Mouse (Mus musculus): ENCODE measurements at regions not wholly inside any gene's neighbourhood (a gene's known extent, or its start where the extent isn't known, plus 50 kb on each side); places are given as distances from the start of the nearest gene placed in this dataset.

- 62% methylated on average over 8 of the region's 8 CpGs for WGBS (ENCODE audit: insufficient replicate concordance)
- H3K9ac ChIP-seq = no peak overlapping the region
- no peak for ATAC-seq
- H3K4me3 ChIP-seq = no peak overlapping the region
- no peak overlapping the region for H3K4me2 ChIP-seq
- no peaks in the 10 kb centered on the region for H3K9me3 ChIP-seq (replicated peaks)
- no peaks in the 10 kb centered on the region for H3K27me3 ChIP-seq (replicated peaks)
- no peaks in the 10 kb centered on the region for H3K36me3 ChIP-seq
- no peak overlapping the region for H3K27ac ChIP-seq
- H3K4me1 ChIP-seq = no peaks in the 10 kb centered on the region
Observed at GRCm38 (mm10) chr5:101163624-101164213, 318.2 kb downstream of the Gpat3 start.

DNA sequence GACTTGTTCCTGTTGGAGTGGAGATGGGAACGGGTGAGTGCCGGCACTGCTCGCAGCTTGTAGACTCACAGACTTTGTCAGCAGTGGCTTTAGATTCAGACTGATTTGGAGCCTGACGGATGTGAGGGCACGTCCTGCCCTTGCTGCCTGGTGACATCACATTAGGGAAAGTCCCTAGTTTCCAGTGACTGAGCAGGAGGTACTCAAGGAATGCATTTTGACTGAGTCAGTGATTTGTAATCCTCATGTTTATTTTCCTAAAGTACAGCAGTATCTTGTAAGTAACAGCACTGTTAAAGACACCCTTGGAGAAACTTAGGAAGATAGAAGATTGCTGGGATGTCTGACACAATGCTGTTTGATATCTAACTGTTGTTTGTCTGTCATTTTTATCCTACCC is 317.6 kb downstream of the Gpat3 start:
- Histone ChIP-seq H3K4me2 (no peak overlapping the region), H3K27me3 (replicated peaks) (no peaks in the 10 kb centered on the region), H3K27ac (no peak overlapping the region), H3K36me3 (no peaks in the 10 kb centered on the region), H3K4me3 (no peak overlapping the region), H3K4me1 (no peaks in the 10 kb centered on the region), H3K9me3 (replicated peaks) (no peaks in the 10 kb centered on the region), H3K9ac (no peak overlapping the region)
- WGBS (ENCODE audit: insufficient replicate concordance) = 44% methylated on average over 5 of the region's 5 CpGs
- ATAC-seq = no peak

DNA sequence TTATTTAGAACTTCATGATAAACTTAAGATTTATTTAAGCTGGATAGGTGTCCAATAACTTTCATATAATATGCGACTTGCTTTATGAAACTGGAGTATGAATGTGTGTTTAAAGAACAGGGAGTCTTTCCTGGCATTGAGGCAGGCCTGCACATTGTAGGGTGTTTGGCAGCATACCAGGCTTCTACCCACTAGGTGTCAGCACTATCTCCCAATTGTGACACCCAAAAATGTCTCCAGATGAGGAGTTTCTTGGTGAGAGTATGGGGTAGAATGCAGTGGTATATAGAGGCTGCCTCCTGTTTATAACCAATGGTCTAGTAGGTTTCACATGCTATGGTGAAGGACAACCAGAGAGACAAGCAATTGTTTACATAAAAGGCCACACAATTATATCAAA is 311.9 kb downstream of the Gpat3 start:
- H3K9me3 ChIP-seq (replicated peaks) = no peaks in the 10 kb centered on the region
- 29% methylated on average over 1 of the region's 1 CpGs for WGBS (ENCODE audit: insufficient replicate concordance)

GRCm38 (mm10) chr5:101146345-101146744 is 300.8 kb downstream of the Gpat3 start:
- no peak for ATAC-seq
- 73% methylated on average over 3 of the region's 3 CpGs for WGBS (ENCODE audit: insufficient replicate concordance)

More for the DNA sequence above, 311.9 kb downstream of the Gpat3 start:
- Histone ChIP-seq H3K4me1 (no peaks in the 10 kb centered on the region), H3K27me3 (replicated peaks) (no peaks in the 10 kb centered on the region), H3K27ac (no peak overlapping the region), H3K9ac (no peak overlapping the region), H3K36me3 (no peaks in the 10 kb centered on the region), H3K4me3 (no peak overlapping the region), H3K4me2 (no peak overlapping the region)
- ATAC-seq = no peak

DNA sequence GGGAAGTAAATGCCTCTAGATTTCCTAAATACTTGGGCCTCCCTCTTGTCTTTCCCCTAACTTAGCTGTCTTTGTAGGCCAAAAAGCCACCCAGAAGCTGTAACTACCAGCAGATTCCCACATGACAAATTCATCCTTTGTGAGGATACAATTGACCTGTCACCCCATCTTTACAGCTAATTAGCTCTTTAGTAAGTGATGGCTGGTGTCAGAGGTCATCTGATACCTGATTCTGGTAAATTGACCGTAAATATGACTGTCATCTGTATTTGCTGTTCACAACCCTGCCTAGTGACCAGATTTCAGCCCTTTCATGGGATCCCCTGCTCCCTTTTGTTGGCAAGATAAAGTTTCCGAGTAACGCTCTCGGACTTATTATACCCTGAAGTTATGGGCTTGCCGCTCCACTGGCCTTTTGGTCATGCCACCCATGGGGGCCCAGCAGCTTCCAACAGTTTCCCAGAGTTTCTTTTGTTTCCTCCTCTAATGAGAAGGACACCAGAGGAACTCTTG is 279.5 kb downstream of the Gpat3 start:
- no peaks in the 10 kb centered on the region for H3K27me3 ChIP-seq (replicated peaks)
- H3K9ac ChIP-seq = no peak overlapping the region
- H3K9me3 ChIP-seq (replicated peaks) = no peaks in the 10 kb centered on the region
- no peaks in the 10 kb centered on the region for H3K4me1 ChIP-seq
- no peaks in the 10 kb centered on the region for H3K36me3 ChIP-seq
- no peak overlapping the region for H3K4me2 ChIP-seq
- no peak overlapping the region for H3K4me3 ChIP-seq
- H3K27ac ChIP-seq = no peak overlapping the region
- no peak for ATAC-seq
- 70% methylated on average over 5 of the region's 5 CpGs for WGBS (ENCODE audit: insufficient replicate concordance)

More at GRCm38 (mm10) chr5:101146345-101146744, 300.8 kb downstream of the Gpat3 start:
- Histone ChIP-seq H3K4me1 (no peaks in the 10 kb centered on the region), H3K27me3 (replicated peaks) (no peaks in the 10 kb centered on the region), H3K9me3 (replicated peaks) (no peaks in the 10 kb centered on the region), H3K4me3 (no peak overlapping the region), H3K36me3 (no peaks in the 10 kb centered on the region), H3K9ac (no peak overlapping the region), H3K27ac (no peak overlapping the region), H3K4me2 (no peak overlapping the region)

DNA sequence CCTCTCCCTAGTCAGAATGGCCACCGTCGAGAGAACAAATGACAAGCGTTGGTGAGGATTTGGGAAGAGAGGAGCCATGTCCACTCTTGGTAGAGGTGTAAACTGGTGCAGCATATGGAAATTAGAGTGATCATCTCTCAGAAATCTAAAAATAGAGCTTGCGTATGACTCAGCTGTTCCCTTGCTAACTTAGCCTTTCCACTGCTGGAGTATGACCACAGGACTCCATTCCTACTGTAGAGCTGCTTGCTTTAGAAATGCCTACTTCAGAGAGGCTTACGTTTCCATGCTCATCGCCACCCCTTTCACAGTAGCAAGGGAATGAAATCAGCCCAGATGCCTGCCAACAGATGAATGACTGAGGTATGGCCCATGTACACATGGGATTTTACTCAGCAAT is 277.4 kb downstream of the Gpat3 start:
- no peak for ATAC-seq
- WGBS (ENCODE audit: insufficient replicate concordance) = 86% methylated on average over 6 of the region's 6 CpGs

DNA sequence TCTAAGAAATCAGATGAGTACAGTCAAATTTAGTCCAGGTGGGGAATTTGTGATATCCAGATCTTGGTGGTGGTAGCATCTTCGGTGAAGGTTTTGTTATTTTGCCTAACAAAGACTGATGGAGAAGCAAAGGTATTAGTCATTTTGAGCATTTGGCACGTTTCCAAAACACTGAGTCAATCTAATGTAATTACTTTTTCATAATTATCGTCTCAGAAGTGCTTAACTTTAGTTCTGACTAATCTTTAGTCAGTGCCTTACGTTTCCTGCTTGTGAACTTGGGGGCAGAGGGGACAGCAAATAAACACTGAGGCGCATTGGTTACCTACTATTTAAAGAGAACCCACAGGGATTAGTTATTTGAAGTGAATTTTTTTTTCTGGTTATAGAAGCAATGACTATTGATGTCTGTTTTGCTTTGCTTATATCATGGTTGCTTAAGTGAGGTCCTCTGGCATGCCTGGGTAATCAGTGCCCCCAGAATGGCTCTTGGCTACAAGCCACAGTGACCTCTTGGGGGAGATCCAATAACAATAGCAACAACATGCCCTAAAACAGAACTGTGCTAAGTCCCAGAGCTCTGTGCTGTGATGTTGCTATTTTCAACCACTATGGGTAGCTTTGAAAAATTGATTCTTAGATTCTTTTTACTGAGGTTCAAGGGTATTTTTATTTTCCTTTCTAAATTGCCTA is 275.1 kb downstream of the Gpat3 start:
- Histone ChIP-seq H3K27me3 (replicated peaks) (no peaks in the 10 kb centered on the region), H3K4me2 (no peak overlapping the region), H3K4me1 (no peaks in the 10 kb centered on the region), H3K4me3 (no peak overlapping the region), H3K27ac (no peak overlapping the region), H3K9me3 (replicated peaks) (no peaks in the 10 kb centered on the region), H3K36me3 (no peaks in the 10 kb centered on the region), H3K9ac (no peak overlapping the region)
- ATAC-seq = no peak
- WGBS (ENCODE audit: insufficient replicate concordance) = 52% methylated on average over 5 of the region's 5 CpGs

More for the DNA sequence above, 277.4 kb downstream of the Gpat3 start:
- Histone ChIP-seq H3K4me2 (no peak overlapping the region), H3K36me3 (no peaks in the 10 kb centered on the region), H3K9ac (no peak overlapping the region), H3K9me3 (replicated peaks) (no peaks in the 10 kb centered on the region), H3K27ac (no peak overlapping the region), H3K27me3 (replicated peaks) (no peaks in the 10 kb centered on the region), H3K4me3 (no peak overlapping the region), H3K4me1 (no peaks in the 10 kb centered on the region)

DNA sequence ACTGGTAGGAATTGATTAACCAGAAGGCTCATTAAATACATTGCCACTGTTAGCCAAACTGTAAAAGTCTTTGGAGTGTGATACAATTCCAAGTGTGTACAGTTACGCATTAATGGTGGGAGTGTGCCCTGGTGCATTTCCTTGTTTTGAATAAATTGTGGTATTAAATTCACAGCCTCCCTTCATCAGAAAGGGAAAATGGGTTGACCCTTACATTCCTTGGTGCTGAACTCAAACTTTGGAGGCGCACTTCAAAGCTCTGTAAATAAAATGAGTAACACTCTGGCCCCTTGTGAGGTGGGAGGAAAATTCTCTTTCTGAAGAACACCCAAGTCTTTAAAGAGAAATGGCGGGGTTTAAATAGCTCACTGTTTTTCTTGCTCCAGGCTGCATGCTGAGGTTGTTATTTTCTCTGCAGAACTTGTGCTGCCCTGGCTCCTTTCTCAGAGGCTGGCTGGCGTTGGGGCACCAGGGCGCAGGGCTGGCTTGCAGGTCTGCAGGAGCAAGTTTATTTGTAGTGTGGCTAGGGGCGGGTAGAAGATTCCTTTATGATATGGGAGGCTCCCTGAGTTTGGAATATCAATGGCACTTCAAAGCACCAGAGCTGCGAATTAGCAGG is 266.7 kb downstream of the Gpat3 start:
- H3K9me3 ChIP-seq (replicated peaks) = no peaks in the 10 kb centered on the region
- no peaks in the 10 kb centered on the region for H3K4me1 ChIP-seq
- H3K4me3 ChIP-seq = no peak overlapping the region
- ATAC-seq = no peak
- no peak overlapping the region for H3K4me2 ChIP-seq
- no peak overlapping the region for H3K27ac ChIP-seq
- WGBS (ENCODE audit: insufficient replicate concordance) = 48% methylated on average over 7 of the region's 7 CpGs
- no peaks in the 10 kb centered on the region for H3K36me3 ChIP-seq
- H3K27me3 ChIP-seq (replicated peaks) = no peaks in the 10 kb centered on the region
- no peak overlapping the region for H3K9ac ChIP-seq

DNA sequence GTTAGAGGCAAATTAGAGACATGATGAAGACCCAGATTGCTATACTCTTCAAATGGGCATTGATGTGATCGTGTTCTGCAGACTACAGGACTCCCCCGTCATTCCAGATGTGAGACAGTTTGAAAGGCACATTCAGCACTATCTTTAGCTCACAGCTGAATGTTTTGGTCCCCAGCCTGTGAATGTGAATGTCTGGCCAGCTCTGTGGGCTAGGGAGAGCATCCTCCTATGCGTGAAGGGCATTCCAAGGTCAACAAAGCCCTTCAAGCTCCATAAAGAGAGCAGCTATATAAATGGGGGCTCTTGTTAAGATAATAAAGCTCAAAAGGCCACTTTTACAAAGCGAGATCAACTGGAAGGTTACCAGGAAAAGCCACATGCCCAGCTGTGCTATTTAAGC is 266.1 kb downstream of the Gpat3 start:
- Histone ChIP-seq H3K27me3 (replicated peaks) (no peaks in the 10 kb centered on the region), H3K4me3 (no peak overlapping the region), H3K27ac (no peak overlapping the region), H3K9me3 (replicated peaks) (no peaks in the 10 kb centered on the region), H3K36me3 (no peaks in the 10 kb centered on the region), H3K4me1 (no peaks in the 10 kb centered on the region), H3K9ac (no peak overlapping the region), H3K4me2 (no peak overlapping the region)
- WGBS (ENCODE audit: insufficient replicate concordance) = 54% methylated on average over 4 of the region's 4 CpGs
- no peak for ATAC-seq

DNA sequence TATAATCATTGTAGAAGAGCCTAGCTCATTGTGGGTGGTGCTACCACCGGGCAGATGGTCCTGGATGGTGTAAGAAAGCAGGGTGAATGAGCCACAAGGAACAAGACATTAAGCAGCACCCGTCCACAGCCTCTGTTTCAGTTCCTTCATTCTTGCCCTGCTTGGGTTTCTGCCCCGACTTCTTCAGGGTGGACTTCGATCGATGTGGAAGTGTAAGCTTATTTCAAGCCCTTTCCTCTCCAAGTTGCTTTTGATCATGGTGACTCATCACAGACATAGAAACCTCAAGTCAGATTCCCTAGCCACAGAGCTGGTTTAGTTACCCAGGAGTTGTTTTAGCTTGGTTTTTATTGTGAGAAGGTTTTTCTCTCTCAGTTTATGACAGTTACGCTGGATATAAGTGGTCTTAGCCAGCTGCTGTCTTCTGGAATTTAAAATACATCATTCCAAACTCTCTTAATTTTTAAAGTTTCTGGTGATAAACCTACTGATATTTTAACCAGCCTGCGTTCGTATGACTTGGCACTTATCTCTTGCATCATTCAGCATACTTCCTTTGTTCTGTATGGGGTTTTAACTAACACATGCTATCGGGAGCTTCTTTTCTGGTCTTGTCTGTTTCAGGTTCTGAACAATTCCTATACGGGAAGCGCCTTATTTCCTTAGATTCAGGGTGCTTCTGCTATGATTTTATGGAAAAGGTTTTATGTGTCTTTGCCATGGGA is 255.6 kb downstream of the Gpat3 start:
- Histone ChIP-seq H3K36me3 (no peaks in the 10 kb centered on the region), H3K9ac (no peak overlapping the region), H3K27me3 (replicated peaks) (no peaks in the 10 kb centered on the region), H3K4me1 (no peaks in the 10 kb centered on the region), H3K9me3 (replicated peaks) (no peaks in the 10 kb centered on the region), H3K4me2 (no peak overlapping the region), H3K27ac (no peak overlapping the region), H3K4me3 (no peak overlapping the region)
- no peak for ATAC-seq
- 46% methylated on average over 11 of the region's 11 CpGs for WGBS (ENCODE audit: insufficient replicate concordance)

- Histone ChIP-seq H3K4me3 (no peak overlapping the region), H3K27me3 (replicated peaks) (no peaks in the 10 kb centered on the region), H3K36me3 (no peaks in the 10 kb centered on the region), H3K9me3 (replicated peaks) (no peaks in the 10 kb centered on the region), H3K9ac (no peak overlapping the region), H3K4me2 (no peak overlapping the region), H3K27ac (no peak overlapping the region), H3K4me1 (no peaks in the 10 kb centered on the region)
- no peak for ATAC-seq
- WGBS (ENCODE audit: insufficient replicate concordance) = 64% methylated on average over 21 of the region's 21 CpGs
Observed at GRCm38 (mm10) chr5:101091027-101091598, 245.6 kb downstream of the Gpat3 start.
